Mouse (Mus musculus): ENCODE data around the gene Trim41.

GRCm38 (mm10) chr11:48801831-48802772 is 15.1 kb downstream of the Trim41 start:
- TF ChIP-seq GATA1 (IDR thresholded peaks at IDR 0.05; ENCODE audit: low read length) (no peak), TAL1 (IDR thresholded peaks at IDR 0.05; ENCODE audit: low read length) (no peak)

Data from erythroblast, embryonic 14.5 days (primary cell).